Mouse (Mus musculus) kidney, postnatal 0 days (tissue): ENCODE results near the gene Grin2d. TPM values are rescaled to one million over a fixed set of nuclear protein-coding genes. Genes with fewer than 3 reads are reported as not detected.

ENCODE experiments used
- ATAC-seq: fragments of 200-750 bp; cut with Nextera tagmentation; replicated peaks from 2 replicates; pipeline ENCODE4 v1.8.0; 2017; ENCODE audit warnings: low read depth, moderate number of reproducible peaks, moderate TSS enrichment, moderate library complexity; ENCODE audit not compliant: low FRiP score
- DNase-seq: peaks from one replicate; pipeline ENCODE4 v3.0.0-alpha.2; 2016; ENCODE audit warnings: low spot score
- H3K27ac ChIP-seq: fragments of 300-500 bp; sonication (generic); 2 replicates; pipeline ENCODE4 v1.5.1; 2014; ENCODE audit warnings: mild to moderate bottlenecking
- H3K27me3 ChIP-seq: fragments of 300-500 bp; sonication (generic); 2 replicates; pipeline ENCODE4 v1.6.1; 2014; ENCODE audit warnings: low read length, mixed read lengths; ENCODE audit not compliant: insufficient read depth
- H3K36me3 ChIP-seq: fragments of 300-500 bp; sonication (generic); 2 replicates; pipeline ENCODE4 v1.6.1; 2014; ENCODE audit warnings: low read length, mixed read lengths; ENCODE audit not compliant: insufficient read depth
- H3K4me1 ChIP-seq: fragments of 300-500 bp; sonication (generic); replicated peaks from 2 replicates; pipeline ENCODE4 v1.6.1; 2014; ENCODE audit warnings: antibody characterized with exemption, low read length, mixed read lengths; ENCODE audit not compliant: insufficient read depth
- H3K4me2 ChIP-seq: fragments of 300-500 bp; sonication (generic); 2 replicates; pipeline ENCODE4 v1.6.1; 2014; ENCODE audit warnings: mild to moderate bottlenecking, low read length, moderate library complexity, mixed read lengths
- H3K4me3 ChIP-seq: fragments of 300-500 bp; sonication (generic); replicated peaks from 2 replicates; pipeline ENCODE4 v1.5.1; 2014; ENCODE audit warnings: low read depth, low read length
- H3K9ac ChIP-seq: fragments of 300-500 bp; sonication (generic); 2 replicates; pipeline ENCODE4 v1.6.1; 2014; ENCODE audit warnings: low read depth, low read length
- H3K9me3 ChIP-seq: fragments of 300-500 bp; sonication (generic); replicated peaks from 2 replicates; pipeline ENCODE4 v1.6.1; 2016; ENCODE audit warnings: low read length, inconsistent platforms, mixed read lengths
- CTCF ChIP-seq: IDR thresholded peaks from 2 replicates; pipeline ENCODE4 v1.5.1; 2016; ENCODE audit warnings: antibody characterized with exemption, low read depth, mild to moderate bottlenecking, moderate library complexity
- WGBS: fragments of 180-500 bp; shearing (Covaris S2); extraction: QIAGEN DNeasy Blood & Tissue Kit; methylation state at CpG from one replicate; pipeline ENCODE4 v1.1.7; 2014; 5-methylcytosine and 5-hydroxymethylcytosine counted together
- polyA plus RNA-seq: library from polyadenylated mRNA; unstranded; fragments of >200 nt; fragmentation: Nextera tagmentation; extraction: Ambion mirVana; gene quantifications from 2 replicates; pipeline ENCODE4 v1.2.1, GENCODE M21; 2015

Gene Grin2d
- polyA plus RNA-seq, 1 experiment from 2014 or later: 0.32 TPM

DNA sequence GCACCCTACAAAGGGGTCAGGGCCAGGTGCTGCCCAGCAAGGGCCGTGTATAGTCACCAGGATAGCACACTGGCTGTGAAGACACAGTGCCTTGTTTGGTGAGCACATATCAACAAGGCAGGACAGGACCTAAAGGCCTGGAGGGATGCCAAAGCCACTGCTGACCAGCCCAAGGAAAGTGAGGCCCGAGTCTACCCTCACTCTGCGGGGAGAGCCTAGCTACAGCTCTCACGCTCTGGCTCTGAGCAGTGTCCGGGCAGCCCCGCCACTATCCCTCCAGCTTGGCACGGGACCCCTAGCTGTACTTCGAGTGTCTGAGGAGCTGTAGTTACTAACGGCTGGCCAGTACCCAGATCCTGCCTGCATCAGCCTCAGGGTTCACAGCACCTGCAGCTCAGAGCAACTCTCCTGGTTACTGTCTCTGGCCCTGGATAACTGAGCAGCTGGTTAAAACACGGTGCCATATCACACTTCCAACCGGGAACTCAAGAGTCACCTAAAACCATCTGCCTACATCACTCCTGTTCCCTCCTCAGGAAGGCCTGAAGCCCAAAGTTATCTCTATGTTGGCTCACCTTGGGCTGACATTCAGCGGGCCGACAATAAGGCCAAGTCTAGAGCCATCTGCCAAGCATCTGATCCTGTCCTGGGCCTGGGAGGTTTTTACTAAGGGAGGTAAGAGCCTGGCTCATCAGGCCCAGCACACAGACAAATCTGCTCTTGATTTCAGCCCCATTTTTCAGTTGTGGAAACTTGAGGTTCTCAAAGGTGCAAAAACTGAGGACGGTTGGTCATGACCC is 68.7 kb downstream of the Grin2d start:
- H3K9ac ChIP-seq: no peak overlapping the region
- H3K27ac ChIP-seq: no peak overlapping the region
- no peaks in the 10 kb centered on the region for H3K27me3 ChIP-seq
- DNase-seq (no peak), ATAC-seq (no peak)
- no peaks in the 10 kb centered on the region for H3K9me3 ChIP-seq
- 86% methylated on average over 14 of the region's 14 CpGs for WGBS
- H3K4me3 ChIP-seq: no peak overlapping the region
- no peak for TF ChIP-seq CTCF
- peaks cover 9% of the 10 kb centered on the region for H3K4me1 ChIP-seq
- peaks cover 51% of the 10 kb centered on the region for H3K36me3 ChIP-seq
- H3K4me2 ChIP-seq: no peak overlapping the region

DNA sequence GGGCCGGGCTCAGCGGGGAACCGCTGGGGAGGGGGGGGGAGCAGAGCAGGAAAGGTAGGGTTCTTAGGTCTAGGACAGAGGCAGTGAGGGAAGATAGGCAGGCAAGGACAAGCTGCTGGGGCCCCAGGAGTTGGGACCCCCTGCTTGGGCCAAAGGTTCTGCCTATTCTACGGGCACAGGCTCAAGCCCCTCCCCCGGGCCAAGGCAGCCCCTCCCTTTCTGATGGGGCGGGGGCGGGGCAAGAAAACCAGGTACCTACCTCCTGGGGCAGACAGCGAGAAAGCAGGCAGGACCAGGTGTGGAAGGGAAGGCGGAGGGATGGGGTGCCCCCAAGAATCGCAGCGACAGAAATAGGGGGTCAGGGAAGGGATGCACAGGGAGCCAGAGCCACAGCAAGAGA is 69.7 kb downstream of the Grin2d start:
- ATAC-seq: no peak

DNA sequence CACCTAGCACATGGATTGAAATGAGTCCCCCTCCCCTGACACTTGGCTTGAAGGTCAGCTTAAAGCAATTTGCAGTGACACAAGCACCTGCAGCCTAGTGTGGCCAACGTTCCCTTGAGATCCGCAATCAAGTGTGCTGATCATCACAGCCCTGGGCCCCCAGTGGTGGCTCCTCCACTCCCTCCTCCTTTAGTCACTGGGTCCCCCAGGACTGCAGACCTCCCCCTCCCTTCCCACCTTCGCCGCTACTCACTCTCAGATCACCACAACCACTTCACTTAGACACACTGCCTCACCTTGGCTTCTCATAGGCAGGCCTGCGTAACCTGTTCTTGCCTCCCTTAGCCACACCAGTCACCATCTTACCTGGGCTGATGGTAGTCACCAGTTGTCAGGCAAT is 72.2 kb downstream of the Grin2d start:
- no peak for ATAC-seq
- no peak for TF ChIP-seq CTCF
- Histone ChIP-seq H3K27me3 (no peaks in the 10 kb centered on the region), H3K4me2 (no peak overlapping the region), H3K27ac (no peak overlapping the region), H3K4me1 (peaks cover 3% of the 10 kb centered on the region; the same call in 1 of the 2 replicates), H3K9ac (no peak overlapping the region), H3K4me3 (no peak overlapping the region), H3K9me3 (no peaks in the 10 kb centered on the region), H3K36me3 (peaks cover 38% of the 10 kb centered on the region)
- no peak for DNase-seq
- WGBS: 53% methylated on average over 5 of the region's 5 CpGs

More for the DNA sequence above, 69.7 kb downstream of the Grin2d start:
- peaks cover 51% of the 10 kb centered on the region for H3K36me3 ChIP-seq
- H3K4me2 ChIP-seq: no peak overlapping the region
- no peaks in the 10 kb centered on the region for H3K27me3 ChIP-seq
- peaks cover 9% of the 10 kb centered on the region for H3K4me1 ChIP-seq
- H3K4me3 ChIP-seq: no peak overlapping the region
- H3K9me3 ChIP-seq: no peaks in the 10 kb centered on the region
- 46% methylated on average over 11 of the region's 11 CpGs for WGBS
- no peak for DNase-seq
- no peak overlapping the region for H3K9ac ChIP-seq
- no peak overlapping the region for H3K27ac ChIP-seq
- no peak for TF ChIP-seq CTCF

DNA sequence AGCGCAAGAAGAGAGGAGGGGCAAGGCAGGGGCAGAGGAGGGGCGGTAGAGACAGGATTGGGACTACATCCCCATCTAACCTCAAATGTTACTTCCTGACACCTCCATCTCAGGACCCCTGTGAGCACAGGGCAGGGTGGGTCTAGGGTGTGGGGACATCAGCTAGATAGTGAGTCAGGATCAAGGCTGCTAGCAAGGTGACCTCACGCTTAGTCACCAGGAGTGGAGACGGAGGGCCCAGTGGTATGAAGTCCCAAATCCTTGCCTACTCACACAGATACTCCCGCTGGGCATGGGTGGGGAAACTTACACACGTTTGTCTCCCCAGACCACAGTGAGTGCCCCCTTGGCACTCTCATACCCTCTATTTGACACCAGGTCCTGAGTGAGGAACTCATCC is 75.6 kb downstream of the Grin2d start:
- WGBS: 91% methylated on average over 6 of the region's 6 CpGs
- ATAC-seq: no peak
- no peak overlapping the region for H3K27ac ChIP-seq
- no peaks in the 10 kb centered on the region for H3K27me3 ChIP-seq
- H3K4me2 ChIP-seq: no peak overlapping the region
- TF ChIP-seq CTCF: no peak
- no peaks in the 10 kb centered on the region for H3K9me3 ChIP-seq
- H3K4me3 ChIP-seq: no peak overlapping the region
- H3K9ac ChIP-seq: no peak overlapping the region
- H3K4me1 ChIP-seq: peaks cover 19% of the 10 kb centered on the region; the same call in 1 of the 2 replicates
- H3K36me3 ChIP-seq: peaks cover 5% of the 10 kb centered on the region
- DNase-seq: no peak

DNA sequence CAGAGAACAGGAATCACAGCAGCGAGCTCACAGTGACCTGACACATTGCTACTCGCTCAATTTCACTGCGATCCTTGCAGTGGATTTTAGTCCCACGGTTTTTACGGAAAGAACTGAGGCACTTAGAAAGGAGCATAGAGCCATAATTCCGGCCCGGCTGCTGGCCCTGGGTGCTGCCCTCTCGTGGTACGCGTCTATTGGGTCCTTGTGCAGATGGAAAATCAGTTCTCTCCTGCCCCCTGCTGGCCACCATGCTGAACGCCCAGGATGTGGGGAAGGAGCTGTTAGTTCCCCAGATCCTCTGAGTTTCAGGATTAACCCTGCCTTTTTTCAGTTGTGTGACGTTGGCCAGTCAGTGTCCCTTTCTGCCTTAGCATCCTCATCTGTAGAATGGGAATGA is 76.8 kb downstream of the Grin2d start:
- Histone ChIP-seq H3K4me1 (peaks cover 22% of the 10 kb centered on the region; the same call in 1 of the 2 replicates), H3K9ac (no peak overlapping the region), H3K27ac (no peak overlapping the region), H3K36me3 (no peaks in the 10 kb centered on the region), H3K9me3 (no peaks in the 10 kb centered on the region), H3K4me3 (0 out of 2 replicates have a peak overlapping the region, but pooled peaks have one; percentile 23), H3K27me3 (no peaks in the 10 kb centered on the region), H3K4me2 (peak overlapping the region; percentile 60)
- ATAC-seq: peak; percentile 54; the same call in 1 of the 2 replicates
- TF ChIP-seq CTCF: peak; percentile 100
- peak; percentile 97 for DNase-seq
- WGBS: 2% methylated on average over 12 of the region's 12 CpGs

DNA sequence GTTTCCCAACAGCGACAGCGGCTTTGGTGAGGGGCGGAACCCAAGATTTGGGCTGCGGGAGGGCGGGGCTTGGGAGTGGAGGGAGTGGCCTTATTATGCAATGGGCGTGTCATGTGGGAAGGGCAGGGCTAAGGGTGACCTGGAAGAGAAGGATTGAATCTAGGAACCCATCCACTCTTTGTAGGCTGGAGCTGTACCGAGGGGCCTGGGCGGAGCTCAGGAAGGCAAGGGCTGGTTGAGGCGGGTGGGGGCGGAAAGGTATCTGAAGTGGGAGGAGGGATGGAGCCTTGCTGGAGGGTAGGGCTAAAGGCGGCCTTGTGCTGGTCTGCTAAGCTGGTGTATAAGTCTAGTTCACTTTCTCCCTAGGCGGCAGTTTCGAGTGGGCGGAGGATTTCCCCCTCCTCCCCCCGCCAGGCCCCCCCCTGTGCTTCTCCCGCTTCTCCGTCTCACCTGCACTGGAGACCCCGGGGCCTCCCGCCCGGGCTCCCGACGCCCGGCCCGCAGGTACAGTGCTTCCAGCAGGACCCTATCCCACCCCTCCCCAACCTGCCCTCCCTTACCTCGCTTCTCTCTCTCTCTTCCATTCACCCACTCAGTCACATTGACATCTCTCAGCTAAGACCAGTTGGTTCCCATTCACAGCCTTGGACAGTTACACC is 77.5 kb downstream of the Grin2d start:
- H3K9ac ChIP-seq: no peak overlapping the region
- WGBS: 25% methylated on average over 19 of the region's 25 CpGs
- no peak overlapping the region for H3K27ac ChIP-seq
- peaks cover 22% of the 10 kb centered on the region; the same call in 1 of the 2 replicates for H3K4me1 ChIP-seq
- no peak for TF ChIP-seq CTCF
- ATAC-seq (peak; percentile 65), DNase-seq (peak; percentile 80)
- H3K4me3 ChIP-seq: peak overlapping the region; percentile 23
- H3K4me2 ChIP-seq: peak overlapping the region; percentile 60
- H3K36me3 ChIP-seq: no peaks in the 10 kb centered on the region
- no peaks in the 10 kb centered on the region for H3K9me3 ChIP-seq
- H3K27me3 ChIP-seq: no peaks in the 10 kb centered on the region
